Mouse (Mus musculus) liver, embryonic 12.5 days (tissue): ENCODE measurements around the gene Mucl3. TPM values are rescaled to one million over a fixed set of nuclear protein-coding genes. Genes with fewer than 3 reads are reported as not detected.
A peak's percentile ranks its signal among the peaks of the same experiment; 100 is the strongest.

Experiments used
- ATAC-seq: fragments of 200-750 bp; cut with Nextera tagmentation; 2 replicates; pipeline ENCODE4 v1.8.0; 2017; ENCODE audit warnings: moderate number of reproducible peaks, mild to moderate bottlenecking, moderate library complexity
- H3K27ac ChIP-seq: fragments of 300-500 bp; sonication (generic); 2 replicates; pipeline ENCODE4 v1.5.1; 2016; ENCODE audit warnings: mild to moderate bottlenecking
- H3K27me3 ChIP-seq: fragments of 300-500 bp; sonication (generic); replicated peaks from 2 replicates; pipeline ENCODE4 v1.6.1; 2016; ENCODE audit warnings: mild to moderate bottlenecking, moderate library complexity
- H3K36me3 ChIP-seq: fragments of 300-500 bp; sonication (generic); 2 replicates; pipeline ENCODE4 v1.6.1; 2016; ENCODE audit warnings: mild to moderate bottlenecking, moderate library complexity
- H3K4me1 ChIP-seq: fragments of 300-500 bp; sonication (generic); 2 replicates; pipeline ENCODE4 v1.6.1; 2016
- H3K4me2 ChIP-seq: fragments of 300-500 bp; sonication (generic); 2 replicates; pipeline ENCODE4 v1.6.1; 2016; ENCODE audit warnings: mild to moderate bottlenecking, moderate library complexity
- H3K4me3 ChIP-seq: fragments of 300-500 bp; sonication (generic); 2 replicates; pipeline ENCODE4 v1.5.1; 2016; ENCODE audit warnings: mild to moderate bottlenecking, moderate library complexity
- H3K9ac ChIP-seq: fragments of 300-500 bp; sonication (generic); 2 replicates; pipeline ENCODE4 v1.6.1; 2016; ENCODE audit warnings: mild to moderate bottlenecking, moderate library complexity
- H3K9me3 ChIP-seq: fragments of 300-500 bp; sonication (generic); replicated peaks from 2 replicates; pipeline ENCODE4 v1.6.1; 2016; ENCODE audit warnings: mild to moderate bottlenecking, moderate library complexity
- WGBS: fragments of 180-500 bp; shearing (Covaris S2); methylation state at CpG from one replicate; pipeline ENCODE4 v1.1.7; 2016; ENCODE audit not compliant: insufficient replicate concordance; 5-methylcytosine and 5-hydroxymethylcytosine counted together
- polyA plus RNA-seq: library from polyadenylated mRNA; unstranded; fragments of >200 nt; fragmentation: Nextera tagmentation; extraction: Ambion mirVana; gene quantifications from 2 replicates; pipeline ENCODE4 v1.2.1, GENCODE M21; 2016

Gene Mucl3
- polyA plus RNA-seq, 1 experiment from 2014 or later = 0.05 TPM

GRCm38 (mm10) chr17:35669731-35670130 is 26.2 kb upstream of the Mucl3 start:
- Histone ChIP-seq H3K9ac (no peak overlapping the region), H3K9me3 (no peaks in the 10 kb centered on the region), H3K4me3 (no peak overlapping the region), H3K27me3 (no peaks in the 10 kb centered on the region), H3K4me1 (peaks cover 39% of the 10 kb centered on the region), H3K27ac (no peak overlapping the region), H3K36me3 (peaks cover 34% of the 10 kb centered on the region), H3K4me2 (no peak overlapping the region)
- 87% methylated on average over 9 of the region's 9 CpGs for WGBS
- ATAC-seq = no peak

DNA sequence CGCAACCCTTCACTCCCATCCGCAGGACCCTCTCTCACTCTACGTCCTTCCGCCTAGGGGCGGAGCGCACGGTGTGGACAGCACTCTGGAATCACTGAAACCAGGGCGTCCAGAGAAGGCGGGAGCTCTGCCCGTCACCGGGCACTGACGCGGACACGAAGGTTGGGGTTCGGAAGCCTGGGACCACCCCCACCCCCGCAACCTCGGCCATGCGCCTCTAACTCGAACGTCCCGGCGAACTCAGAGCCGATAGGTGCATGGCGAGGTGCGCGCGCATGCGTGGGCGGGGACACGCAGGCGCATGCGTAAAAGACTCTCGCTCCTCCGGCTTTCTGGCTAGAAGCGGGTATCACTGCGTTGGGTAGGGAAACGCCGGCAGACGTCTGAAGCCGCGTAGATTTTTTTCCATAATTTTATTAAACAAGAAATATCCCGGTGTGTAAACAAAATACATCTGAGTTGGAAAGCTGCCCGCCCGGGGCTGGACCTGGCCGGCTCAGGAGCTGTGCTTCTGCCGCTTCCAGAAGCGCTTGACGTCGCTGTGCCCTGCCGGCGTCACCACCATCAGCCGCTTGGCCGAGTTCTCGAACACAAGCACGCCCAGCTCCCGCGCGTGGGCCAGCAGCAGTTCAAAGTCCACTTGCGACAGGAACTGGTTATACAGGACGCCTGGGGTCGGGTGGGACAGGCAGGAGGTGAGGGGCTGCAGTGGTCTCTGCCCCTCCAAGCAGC is 24.0 kb upstream of the Mucl3 start, which contains the start of gene Vars2:
Gene Vars2 (minus strand): TSS at position 259 of the 732 bp plus-strand sequence.
- under 1% methylated on average over 61 of the region's 61 CpGs for WGBS
- Histone ChIP-seq H3K4me2 (peak within 1 kb of the TSS; percentile 93), H3K9ac (peak within 1 kb of the TSS; percentile 86), H3K4me1 (peaks cover 24% of the 10 kb centered on the region), H3K9me3 (no peaks in the 10 kb centered on the region), H3K36me3 (peaks cover 54% of the 10 kb centered on the region), H3K27ac (peak within 1 kb of the TSS; percentile 69), H3K27me3 (no peaks in the 10 kb centered on the region), H3K4me3 (peak within 1 kb of the TSS; percentile 78)
- peak; percentile 85 for ATAC-seq

GRCm38 (mm10) chr17:35666851-35667256 is 23.4 kb upstream of the Mucl3 start:
- Histone ChIP-seq H3K4me3 (peak overlapping the region; percentile 78), H3K27me3 (no peaks in the 10 kb centered on the region), H3K36me3 (peaks cover 57% of the 10 kb centered on the region), H3K27ac (peak overlapping the region; percentile 68), H3K4me2 (peak overlapping the region; percentile 93), H3K4me1 (peaks cover 21% of the 10 kb centered on the region), H3K9me3 (no peaks in the 10 kb centered on the region), H3K9ac (peak overlapping the region; percentile 86)
- peak; percentile 31 for ATAC-seq
- WGBS = 8% methylated on average over 13 of the region's 13 CpGs

GRCm38 (mm10) chr17:35665957-35666515 is 22.5 kb upstream of the Mucl3 start:
- no peaks in the 10 kb centered on the region for H3K9me3 ChIP-seq
- peak overlapping the region; percentile 93 for H3K4me2 ChIP-seq
- H3K27me3 ChIP-seq = no peaks in the 10 kb centered on the region
- WGBS = 71% methylated on average over 17 of the region's 17 CpGs
- no peak overlapping the region for H3K9ac ChIP-seq
- H3K36me3 ChIP-seq = peaks cover 63% of the 10 kb centered on the region
- H3K4me1 ChIP-seq = peaks cover 21% of the 10 kb centered on the region
- no peak overlapping the region; the same call in 1 of the 2 replicates for H3K4me3 ChIP-seq
- H3K27ac ChIP-seq = no peak overlapping the region
- no peak for ATAC-seq

- no peak overlapping the region for H3K27ac ChIP-seq
- no peak for ATAC-seq
- no peak overlapping the region for H3K4me3 ChIP-seq
- H3K27me3 ChIP-seq = 0 out of 2 replicates have a peak, but pooled peaks cover 13% of the 10 kb centered on the region
- H3K9me3 ChIP-seq = no peaks in the 10 kb centered on the region
- H3K9ac ChIP-seq = no peak overlapping the region
- no peak overlapping the region for H3K4me2 ChIP-seq
- H3K4me1 ChIP-seq = no peaks in the 10 kb centered on the region
- H3K36me3 ChIP-seq = peaks cover 35% of the 10 kb centered on the region
- WGBS = 67% methylated on average over 2 of the region's 2 CpGs
These were observed 9.6 kb upstream of the Mucl3 start for GRCm38 (mm10) chr17:35653086-35653485.

- H3K36me3 ChIP-seq = no peaks in the 10 kb centered on the region
- H3K4me2 ChIP-seq = no peak overlapping the region
- H3K9me3 ChIP-seq = no peaks in the 10 kb centered on the region
- no peak overlapping the region for H3K27ac ChIP-seq
- no peaks in the 10 kb centered on the region for H3K4me1 ChIP-seq
- WGBS = 51% methylated on average over 2 of the region's 2 CpGs
- no peak overlapping the region for H3K9ac ChIP-seq
- peaks cover 26% of the 10 kb centered on the region; the same call in 1 of the 2 replicates for H3K27me3 ChIP-seq
- H3K4me3 ChIP-seq = no peak overlapping the region
- no peak for ATAC-seq
These were observed 5.9 kb upstream of the Mucl3 start for GRCm38 (mm10) chr17:35649429-35649828.

- peaks cover 56% of the 10 kb centered on the region for H3K27me3 ChIP-seq
- no peaks in the 10 kb centered on the region for H3K36me3 ChIP-seq
- H3K9ac ChIP-seq = no peak overlapping the region
- no peak for ATAC-seq
- 57% methylated on average over 6 of the region's 6 CpGs for WGBS
- H3K27ac ChIP-seq = no peak overlapping the region
- H3K4me2 ChIP-seq = no peak overlapping the region
- no peaks in the 10 kb centered on the region for H3K4me1 ChIP-seq
- H3K9me3 ChIP-seq = no peaks in the 10 kb centered on the region
- H3K4me3 ChIP-seq = no peak overlapping the region
These were observed 4.1 kb downstream of the Mucl3 start for GRCm38 (mm10) chr17:35639352-35639751.

DNA sequence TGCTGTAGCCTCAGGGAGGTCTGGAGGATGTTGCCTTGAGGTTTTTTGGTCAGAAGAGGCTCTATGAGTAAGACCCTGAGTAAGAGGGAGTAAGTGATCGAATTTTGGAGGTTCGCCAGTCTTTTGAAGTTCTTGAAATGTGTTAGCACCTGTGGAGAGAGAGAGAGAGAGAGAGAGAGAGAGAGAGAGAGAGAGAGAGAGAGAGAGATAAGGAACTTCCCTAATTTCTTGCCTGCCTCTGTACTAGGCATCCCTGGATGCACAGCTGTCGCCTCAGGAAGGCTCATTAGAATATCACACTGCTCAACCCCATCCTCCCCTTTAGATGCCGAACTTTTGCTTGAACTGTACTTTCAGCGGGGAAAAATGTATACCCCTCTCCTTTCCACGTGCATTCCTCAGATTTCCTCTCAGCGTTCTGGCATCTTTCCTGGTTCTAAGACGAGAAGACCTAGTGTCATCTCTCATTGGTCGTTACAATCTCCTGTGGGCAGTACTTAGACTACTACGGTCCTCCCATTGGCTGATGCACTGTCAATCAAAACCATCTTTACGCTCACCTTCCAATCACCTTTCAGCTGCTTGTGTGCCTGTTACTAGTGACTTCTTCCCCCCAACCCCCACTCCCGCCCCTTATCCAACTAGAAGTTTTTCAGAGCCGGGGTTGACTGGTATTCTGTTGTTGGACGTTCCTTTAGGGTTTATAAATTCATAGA is 4.9 kb downstream of the Mucl3 start:
- H3K9me3 ChIP-seq = no peaks in the 10 kb centered on the region
- no peak overlapping the region for H3K27ac ChIP-seq
- H3K9ac ChIP-seq = no peak overlapping the region
- WGBS = 21% methylated on average over 14 of the region's 14 CpGs
- peak; percentile 49; the same call in 1 of the 2 replicates for ATAC-seq
- no peaks in the 10 kb centered on the region for H3K36me3 ChIP-seq
- peaks cover 55% of the 10 kb centered on the region for H3K27me3 ChIP-seq
- no peaks in the 10 kb centered on the region for H3K4me1 ChIP-seq
- H3K4me3 ChIP-seq = no peak overlapping the region
- H3K4me2 ChIP-seq = no peak overlapping the region

DNA sequence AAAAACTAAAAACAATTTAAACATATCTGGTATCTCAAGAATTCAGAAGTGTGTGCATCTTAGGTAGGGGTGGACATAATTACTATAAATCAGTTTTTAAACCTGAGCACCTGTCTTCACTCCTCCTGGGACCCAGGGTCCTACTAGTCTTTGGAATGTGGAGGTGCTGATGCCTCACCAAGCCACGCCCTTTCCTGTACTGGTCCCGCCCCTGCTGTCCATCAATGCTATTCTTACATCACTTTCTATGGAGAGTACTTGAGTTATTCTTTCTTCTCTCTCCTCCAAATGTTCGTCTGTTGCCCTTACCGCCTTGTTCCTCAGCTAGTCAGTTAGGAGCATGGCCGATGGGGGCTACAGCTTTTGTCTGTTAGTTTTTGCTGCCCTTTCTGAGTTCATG is 7.1 kb downstream of the Mucl3 start:
- H3K27ac ChIP-seq = no peak overlapping the region
- H3K9me3 ChIP-seq = no peaks in the 10 kb centered on the region
- peaks cover 45% of the 10 kb centered on the region for H3K27me3 ChIP-seq
- H3K4me3 ChIP-seq = no peak overlapping the region
- no peak overlapping the region for H3K4me2 ChIP-seq
- H3K9ac ChIP-seq = no peak overlapping the region
- H3K4me1 ChIP-seq = no peaks in the 10 kb centered on the region
- ATAC-seq = no peak
- 27% methylated on average over 5 of the region's 5 CpGs for WGBS
- no peaks in the 10 kb centered on the region for H3K36me3 ChIP-seq

DNA sequence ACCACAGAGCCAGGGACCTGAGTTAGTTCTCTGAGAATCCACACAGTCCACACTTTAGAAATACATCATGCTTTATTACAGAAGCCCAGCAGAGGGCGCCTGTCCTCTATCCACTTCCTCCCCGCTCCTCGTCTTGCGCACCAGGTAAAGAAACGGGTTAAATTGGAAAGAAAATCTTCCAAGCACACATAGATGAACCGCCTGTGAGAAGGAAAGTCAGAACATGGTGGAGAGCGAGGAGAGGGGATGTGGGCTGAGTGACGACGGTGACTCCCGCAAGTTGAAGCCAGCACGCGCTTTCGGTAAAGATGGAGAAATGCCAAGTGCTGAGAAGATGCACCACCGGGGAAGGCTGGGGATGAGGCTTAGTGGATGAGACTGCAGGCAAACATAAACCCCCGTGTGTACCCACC is 7.8 kb downstream of the Mucl3 start:
- H3K9ac ChIP-seq = no peak overlapping the region
- no peaks in the 10 kb centered on the region for H3K36me3 ChIP-seq
- no peak overlapping the region for H3K27ac ChIP-seq
- H3K9me3 ChIP-seq = no peaks in the 10 kb centered on the region
- peak overlapping the region; percentile 26 for H3K4me3 ChIP-seq
- no peak for ATAC-seq
- 5% methylated on average over 15 of the region's 15 CpGs for WGBS
- H3K4me2 ChIP-seq = peak overlapping the region; percentile 52
- H3K27me3 ChIP-seq = peaks cover 43% of the 10 kb centered on the region
- no peaks in the 10 kb centered on the region for H3K4me1 ChIP-seq

DNA sequence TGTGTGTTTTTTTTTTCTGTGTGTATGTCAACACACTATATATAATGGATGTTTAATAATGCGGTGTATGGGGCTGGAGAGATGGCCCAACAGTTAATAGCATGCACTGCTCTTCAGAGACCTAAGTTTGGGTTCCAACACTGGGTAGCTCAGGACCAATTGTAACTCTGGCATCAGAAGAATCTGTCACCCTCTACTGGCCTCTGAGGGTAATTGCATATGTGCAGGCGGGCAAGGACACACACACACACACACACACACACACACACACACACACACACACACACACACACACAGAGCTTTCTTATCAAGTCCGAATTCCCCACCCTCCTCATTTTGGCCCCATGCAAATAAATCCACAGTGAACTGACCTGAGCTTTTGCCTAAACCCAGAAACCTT is 8.3 kb downstream of the Mucl3 start:
- peaks cover 43% of the 10 kb centered on the region for H3K27me3 ChIP-seq
- no peak overlapping the region for H3K27ac ChIP-seq
- H3K4me2 ChIP-seq = no peak overlapping the region
- no peak overlapping the region for H3K4me3 ChIP-seq
- H3K36me3 ChIP-seq = no peaks in the 10 kb centered on the region
- H3K4me1 ChIP-seq = no peaks in the 10 kb centered on the region
- 69% methylated on average over 2 of the region's 3 CpGs for WGBS
- no peak overlapping the region for H3K9ac ChIP-seq
- H3K9me3 ChIP-seq = no peaks in the 10 kb centered on the region
- no peak for ATAC-seq

GRCm38 (mm10) chr17:35633992-35634391 is 9.5 kb downstream of the Mucl3 start:
- Histone ChIP-seq H3K27me3 (peaks cover 36% of the 10 kb centered on the region), H3K9me3 (no peaks in the 10 kb centered on the region), H3K36me3 (no peaks in the 10 kb centered on the region), H3K27ac (no peak overlapping the region), H3K4me1 (no peaks in the 10 kb centered on the region), H3K9ac (no peak overlapping the region), H3K4me2 (no peak overlapping the region), H3K4me3 (no peak overlapping the region)
- no peak for ATAC-seq
- WGBS = 16% methylated on average over 1 of the region's 1 CpGs
